Mouse (Mus musculus): Measurements from ENCODE around the gene Slco1a1.
"Not testable (repeated sequence)": the region's sequence is repeated elsewhere in the genome, so short reads cannot be mapped to it uniquely, and the experiment has no call there.

Slco1a1 gene

GRCm38 (mm10) chr6:141946862-141947261 lies at the start of gene Slco1a1:
Gene Slco1a1, minus strand, starts transcription at chr6:141946962.
- no peak for DNase-seq (ENCODE audit: low read depth, low spot score)

GRCm38 (mm10) chr6:141986772-141987171 lies 40.0 kb upstream of the Slco1a1 start:
- DNase-seq (ENCODE audit: low read depth, low spot score) = no peak

GRCm38 (mm10) chr6:141984644-141985043 lies 37.9 kb upstream of the Slco1a1 start:
- no peak for DNase-seq (ENCODE audit: low read depth, low spot score)

GRCm38 (mm10) chr6:141962420-141962819 lies 15.7 kb upstream of the Slco1a1 start:
- DNase-seq (ENCODE audit: low read depth, low spot score) = no peak

- DNase-seq (ENCODE audit: low read depth, low spot score) = no peak
Measured at GRCm38 (mm10) chr6:141961861-141962260, 15.1 kb upstream of the Slco1a1 start.

GRCm38 (mm10) chr6:141960482-141960881 lies 13.7 kb upstream of the Slco1a1 start:
- DNase-seq (ENCODE audit: low read depth, low spot score) = no peak

- DNase-seq (ENCODE audit: low read depth, low spot score) = no peak
Measured at GRCm38 (mm10) chr6:141940451-141940850, 6.3 kb downstream of the Slco1a1 start.

- DNase-seq (ENCODE audit: low read depth, low spot score) = no peak
Measured at GRCm38 (mm10) chr6:141898197-141898596, 48.6 kb downstream of the Slco1a1 start.

GRCm38 (mm10) chr6:141889723-141890122 lies 57.0 kb downstream of the Slco1a1 start:
- DNase-seq (ENCODE audit: low read depth, low spot score) = no peak

- DNase-seq (ENCODE audit: low read depth, low spot score) = no peak
Measured at GRCm38 (mm10) chr6:141888248-141888647, 58.5 kb downstream of the Slco1a1 start.

- DNase-seq (ENCODE audit: low read depth, low spot score) = no peak
Measured at GRCm38 (mm10) chr6:141882581-141882980, 64.2 kb downstream of the Slco1a1 start.

- not testable (repeated sequence) for DNase-seq (ENCODE audit: low read depth, low spot score)
Measured at GRCm38 (mm10) chr6:141875742-141876141, 71.0 kb downstream of the Slco1a1 start.

- no peak for DNase-seq (ENCODE audit: low read depth, low spot score)
Measured at GRCm38 (mm10) chr6:141871711-141872110, 75.1 kb downstream of the Slco1a1 start.

GRCm38 (mm10) chr6:141868735-141869134 lies 78.0 kb downstream of the Slco1a1 start:
- no peak for DNase-seq (ENCODE audit: low read depth, low spot score)

- DNase-seq (ENCODE audit: low read depth, low spot score) = no peak
Measured at GRCm38 (mm10) chr6:141866026-141866425, 80.7 kb downstream of the Slco1a1 start.

GRCm38 (mm10) chr6:141857735-141858531 lies 88.8 kb downstream of the Slco1a1 start:
- no peak for DNase-seq (ENCODE audit: low read depth, low spot score)
